Mouse (Mus musculus) lung, embryonic 14.5 days (tissue): ENCODE data around the gene Mat2a. TPM values are rescaled to one million over a fixed set of nuclear protein-coding genes. Genes with fewer than 3 reads are reported as not detected.
"Not testable (repeated sequence)": the region's sequence is repeated elsewhere in the genome, so short reads cannot be mapped to it uniquely, and the experiment has no call there.

Experiments used
- ATAC-seq: fragments of 200-750 bp; cut with Nextera tagmentation; 2 replicates; pipeline ENCODE4 v1.8.0; 2017; ENCODE audit warnings: mild to moderate bottlenecking, moderate TSS enrichment, moderate library complexity; ENCODE audit not compliant: insufficient read depth
- DNase-seq: peaks from one replicate; pipeline ENCODE4 v3.0.0-alpha.2; 2015
- H3K27ac ChIP-seq: fragments of 300-500 bp; sonication (generic); 2 replicates; pipeline ENCODE4 v1.5.1; 2014; ENCODE audit warnings: low read depth, mild to moderate bottlenecking, moderate library complexity
- H3K27me3 ChIP-seq: fragments of 300-500 bp; sonication (generic); 2 replicates; pipeline ENCODE4 v1.6.1; 2014; ENCODE audit warnings: low read length, control low read depth; ENCODE audit not compliant: insufficient read depth
- H3K36me3 ChIP-seq: fragments of 300-500 bp; sonication (generic); 2 replicates; pipeline ENCODE4 v1.6.1; 2014; ENCODE audit warnings: control low read depth; ENCODE audit not compliant: insufficient read depth
- H3K4me1 ChIP-seq: fragments of 300-500 bp; sonication (generic); 2 replicates; pipeline ENCODE4 v1.6.1; 2014; ENCODE audit warnings: antibody characterized with exemption, control low read depth; ENCODE audit not compliant: insufficient read depth
- H3K4me2 ChIP-seq: fragments of 300-500 bp; sonication (generic); 2 replicates; pipeline ENCODE4 v1.6.1; 2014; ENCODE audit warnings: mild to moderate bottlenecking
- H3K4me3 ChIP-seq: fragments of 300-500 bp; sonication (generic); 2 replicates; pipeline ENCODE4 v1.5.1; 2014; ENCODE audit warnings: low read depth, low read length
- H3K9ac ChIP-seq: fragments of 300-500 bp; sonication (generic); 2 replicates; pipeline ENCODE4 v1.6.1; 2014
- H3K9me3 ChIP-seq: fragments of 300-500 bp; sonication (generic); 2 replicates; pipeline ENCODE4 v1.6.1; 2016; ENCODE audit warnings: low read depth, low read length, control low read depth
- CTCF ChIP-seq: IDR thresholded peaks from 2 replicates; pipeline ENCODE4 v1.5.1; 2016; ENCODE audit warnings: antibody characterized with exemption, low read depth
- WGBS: fragments of 180-500 bp; shearing (Covaris S2); extraction: QIAGEN DNeasy Blood & Tissue Kit; methylation state at CpG from one replicate; pipeline ENCODE4 v1.1.7; 2014; 5-methylcytosine and 5-hydroxymethylcytosine counted together
- polyA plus RNA-seq: library from polyadenylated mRNA; unstranded; fragments of >200 nt; fragmentation: Nextera tagmentation; extraction: Ambion mirVana; gene quantifications from 2 replicates; pipeline ENCODE4 v1.2.1, GENCODE M21; 2014

Gene Mat2a
- polyA plus RNA-seq, 1 experiment from 2014 or later: 402 TPM

DNA sequence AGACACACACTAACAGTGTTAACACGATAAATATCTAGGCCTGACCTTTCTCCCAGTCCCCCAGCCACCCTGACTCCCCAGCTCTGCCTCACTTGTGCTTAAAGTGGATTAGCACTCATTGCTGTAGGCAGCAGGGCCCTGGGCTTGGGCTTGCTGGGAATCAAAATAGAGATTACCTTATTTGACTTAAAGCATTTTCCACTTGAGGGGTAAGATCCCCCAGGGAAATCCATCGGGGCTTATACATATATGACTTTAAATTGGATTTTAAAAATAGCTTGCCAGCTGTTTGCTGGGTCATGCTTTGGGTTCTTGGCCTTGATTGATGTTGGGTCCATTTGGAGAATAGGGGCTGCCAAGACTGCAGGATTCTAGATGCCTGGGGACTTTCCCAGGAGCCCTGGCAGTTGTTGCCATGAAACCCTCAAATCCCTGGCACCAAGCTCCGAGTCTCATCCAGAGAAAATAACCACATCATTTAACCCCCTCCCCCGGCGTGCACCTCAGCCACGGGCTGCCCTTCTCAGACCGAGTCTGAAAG, 15.5 kb upstream of the Mat2a start:
- H3K27me3 ChIP-seq: no peaks in the 10 kb centered on the region
- no peak overlapping the region for H3K4me3 ChIP-seq
- no peak for TF ChIP-seq CTCF
- peak overlapping the region; percentile 47; the same call in 1 of the 2 replicates for H3K27ac ChIP-seq
- peak; percentile 17 for DNase-seq
- H3K36me3 ChIP-seq: no peaks in the 10 kb centered on the region
- no peak overlapping the region for H3K9ac ChIP-seq
- no peak overlapping the region for H3K4me2 ChIP-seq
- H3K9me3 ChIP-seq: no peaks in the 10 kb centered on the region
- H3K4me1 ChIP-seq: peaks cover 9% of the 10 kb centered on the region
- 56% methylated on average over 7 of the region's 7 CpGs for WGBS
- peak; percentile 28 for ATAC-seq

DNA sequence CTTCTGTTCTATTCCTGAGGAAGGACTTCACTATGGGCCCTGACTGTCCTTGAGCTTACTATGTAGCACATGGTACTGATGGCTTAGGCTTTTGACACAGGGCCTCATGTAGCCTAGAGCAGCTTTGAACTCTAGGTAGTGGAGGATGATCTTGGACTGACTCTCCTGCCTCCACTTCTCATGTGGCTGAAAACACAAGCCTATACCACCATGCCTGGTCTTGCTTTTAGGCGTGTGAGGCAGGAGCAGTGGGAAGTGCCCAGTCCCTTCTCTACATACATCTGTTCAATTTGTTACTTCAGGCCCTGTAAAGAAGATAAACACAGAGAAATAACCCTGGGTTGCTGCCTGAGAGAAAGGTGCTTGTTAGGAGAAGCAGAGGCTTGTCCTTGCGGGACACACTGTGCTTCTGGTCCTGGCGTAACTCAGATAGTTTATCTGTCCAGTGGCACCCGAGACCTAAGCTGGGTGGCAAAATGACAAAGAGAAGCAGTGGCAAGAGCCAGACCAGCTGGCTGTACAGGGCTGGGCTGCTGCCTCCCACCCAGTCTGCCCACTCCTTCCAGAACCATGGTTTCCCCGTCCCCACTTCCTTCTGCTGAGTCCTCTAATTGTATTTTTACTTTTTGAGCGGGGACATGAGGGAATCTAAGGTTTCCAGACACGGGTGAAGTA, 14.9 kb upstream of the Mat2a start:
- H3K4me3 ChIP-seq: no peak overlapping the region
- TF ChIP-seq CTCF: no peak
- WGBS: 41% methylated on average over 7 of the region's 7 CpGs
- H3K9me3 ChIP-seq: no peaks in the 10 kb centered on the region
- no peak overlapping the region for H3K4me2 ChIP-seq
- H3K9ac ChIP-seq: no peak overlapping the region
- ATAC-seq (peak; percentile 75), DNase-seq (peak; percentile 65)
- H3K27me3 ChIP-seq: no peaks in the 10 kb centered on the region
- H3K36me3 ChIP-seq: no peaks in the 10 kb centered on the region
- peaks cover 9% of the 10 kb centered on the region for H3K4me1 ChIP-seq
- H3K27ac ChIP-seq: peak overlapping the region; percentile 47; the same call in 1 of the 2 replicates

DNA sequence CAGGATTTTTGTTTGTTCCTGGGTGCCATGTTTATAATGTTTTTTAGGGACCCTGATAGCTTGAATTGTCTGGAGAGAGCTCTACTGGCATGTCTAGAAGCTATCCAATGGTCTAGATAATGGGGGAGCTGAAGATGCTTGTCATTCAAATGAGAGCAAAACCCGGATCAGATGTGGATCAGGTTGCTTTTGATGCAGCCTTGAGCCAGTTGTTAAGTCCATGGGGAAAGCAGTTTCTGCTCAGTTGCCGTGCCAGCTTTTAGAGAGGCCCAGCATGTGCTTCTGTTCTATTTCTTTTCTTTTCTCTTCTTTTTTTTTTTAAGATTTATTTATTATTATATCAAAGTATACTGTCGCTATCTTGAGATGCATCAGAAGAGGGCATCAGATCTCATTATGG, 14.2 kb upstream of the Mat2a start:
- peaks cover 9% of the 10 kb centered on the region for H3K4me1 ChIP-seq
- H3K4me2 ChIP-seq: no peak overlapping the region
- ATAC-seq (no peak), DNase-seq (no peak)
- 81% methylated on average over 3 of the region's 3 CpGs for WGBS
- no peaks in the 10 kb centered on the region for H3K27me3 ChIP-seq
- no peak overlapping the region for H3K4me3 ChIP-seq
- no peaks in the 10 kb centered on the region for H3K9me3 ChIP-seq
- TF ChIP-seq CTCF: no peak
- H3K27ac ChIP-seq: no peak overlapping the region
- no peak overlapping the region for H3K9ac ChIP-seq
- no peaks in the 10 kb centered on the region for H3K36me3 ChIP-seq

DNA sequence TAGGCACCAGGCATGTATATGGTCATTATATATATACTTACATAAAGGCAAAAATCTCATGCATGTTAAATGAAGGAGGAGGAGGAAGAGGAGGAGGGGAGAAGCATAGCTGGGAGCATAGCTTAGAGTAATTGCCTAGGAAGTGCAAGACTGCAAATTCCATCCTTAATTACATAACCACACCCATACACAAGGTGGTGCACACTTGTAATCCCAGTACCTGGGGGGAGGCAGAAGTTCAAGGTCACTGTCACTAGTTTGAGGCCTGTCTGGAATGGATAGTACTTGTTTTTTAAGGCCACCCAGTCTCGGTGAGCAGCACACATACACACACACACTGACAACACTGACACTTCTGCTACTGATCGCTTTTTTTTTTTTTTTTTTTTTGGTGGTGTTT, 13.0 kb upstream of the Mat2a start:
- no peaks in the 10 kb centered on the region for H3K27me3 ChIP-seq
- no peaks in the 10 kb centered on the region for H3K36me3 ChIP-seq
- WGBS: 74% methylated on average over 2 of the region's 2 CpGs
- peaks cover 9% of the 10 kb centered on the region for H3K4me1 ChIP-seq
- H3K27ac ChIP-seq: no peak overlapping the region
- no peak for TF ChIP-seq CTCF
- H3K4me3 ChIP-seq: no peak overlapping the region
- no peak overlapping the region for H3K4me2 ChIP-seq
- ATAC-seq: no peak
- DNase-seq: no peak
- no peaks in the 10 kb centered on the region for H3K9me3 ChIP-seq
- no peak overlapping the region for H3K9ac ChIP-seq

DNA sequence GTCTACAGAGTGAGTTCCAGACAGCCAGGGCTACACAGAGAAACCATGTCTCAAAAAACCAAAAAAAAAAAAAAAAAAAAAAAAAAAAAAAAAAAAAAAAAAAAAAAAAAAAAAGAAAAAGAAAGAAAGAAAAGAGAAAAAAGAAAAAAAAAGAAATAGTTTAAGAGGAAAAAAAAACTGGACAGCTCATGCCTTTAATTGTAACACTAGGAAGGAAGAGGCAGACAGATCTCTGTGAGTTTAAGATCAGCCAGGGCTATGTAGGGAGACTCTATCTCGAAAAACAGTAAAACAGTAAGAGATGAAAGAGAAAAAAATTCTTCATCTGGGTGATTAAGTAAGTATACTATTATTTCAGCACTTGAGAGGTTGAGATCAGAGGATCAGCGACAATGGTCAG, 12.4 kb upstream of the Mat2a start:
- not testable (repeated sequence) for H3K4me1 ChIP-seq, DNase-seq, ATAC-seq, H3K27me3 ChIP-seq, H3K4me3 ChIP-seq, H3K36me3 ChIP-seq, H3K9ac ChIP-seq, H3K9me3 ChIP-seq, H3K4me2 ChIP-seq, H3K27ac ChIP-seq
- WGBS: 67% methylated on average over 2 of the region's 2 CpGs

DNA sequence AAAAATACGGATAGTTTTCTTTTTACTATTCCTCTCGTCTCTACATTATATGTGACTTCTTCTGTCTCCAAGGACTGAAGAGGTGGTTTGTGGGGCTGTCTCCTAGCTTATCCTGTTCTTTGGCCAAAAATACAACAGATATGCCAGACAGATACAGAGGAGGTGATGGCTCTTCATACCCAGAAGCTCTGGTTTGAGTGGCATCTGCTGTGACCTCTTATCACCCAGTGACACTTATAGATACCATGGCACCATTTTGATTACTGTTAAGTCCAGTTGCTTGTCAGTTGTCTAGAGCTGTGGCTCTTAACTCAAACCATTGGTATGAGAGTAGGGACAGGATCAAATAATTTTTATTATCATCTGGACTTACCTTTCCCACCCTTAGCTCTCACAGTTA, 8.1 kb upstream of the Mat2a start:
- Histone ChIP-seq H3K4me3 (no peak overlapping the region), H3K27me3 (no peaks in the 10 kb centered on the region), H3K9me3 (no peaks in the 10 kb centered on the region), H3K4me1 (no peaks in the 10 kb centered on the region), H3K4me2 (no peak overlapping the region), H3K27ac (no peak overlapping the region), H3K9ac (no peak overlapping the region), H3K36me3 (no peaks in the 10 kb centered on the region)
- no peak for TF ChIP-seq CTCF
- ATAC-seq (no peak), DNase-seq (no peak)
- WGBS: 75% methylated on average over 2 of the region's 2 CpGs

DNA sequence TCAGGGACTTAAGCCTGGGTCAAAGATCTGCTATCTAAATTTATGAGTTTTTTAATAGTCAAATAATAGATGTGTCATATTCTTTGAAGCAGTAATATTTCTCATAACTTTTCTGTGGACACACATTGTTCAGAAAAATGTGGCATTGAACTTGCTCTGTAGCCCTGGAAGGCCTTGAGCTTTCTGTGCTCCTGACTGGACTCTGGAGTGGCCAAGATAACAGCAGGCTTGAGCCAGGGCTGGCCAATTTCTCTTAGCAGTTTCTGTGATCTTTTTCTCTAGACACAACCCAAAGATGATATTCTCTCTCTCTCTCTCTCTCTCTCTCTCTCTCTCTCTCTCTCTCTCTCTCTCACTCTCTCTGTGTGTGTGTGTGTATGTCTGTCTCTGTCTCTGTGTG, 5.7 kb upstream of the Mat2a start:
- Histone ChIP-seq H3K27me3 (no peaks in the 10 kb centered on the region), H3K27ac (no peak overlapping the region), H3K4me1 (0 out of 2 replicates have a peak, but pooled peaks cover 6% of the 10 kb centered on the region), H3K9ac (no peak overlapping the region), H3K4me3 (no peak overlapping the region), H3K4me2 (no peak overlapping the region), H3K36me3 (no peaks in the 10 kb centered on the region), H3K9me3 (no peaks in the 10 kb centered on the region)
- no peak for TF ChIP-seq CTCF
- DNase-seq (no peak), ATAC-seq (no peak)
